Mouse (Mus musculus) brain, adult 2 months (tissue): ENCODE results near the gene Atrnl1.
"Not testable (repeated sequence)": the region's sequence is repeated elsewhere in the genome, so short reads cannot be mapped to it uniquely, and the experiment has no call there.

Experiments
- DNase-seq: peaks from one replicate; pipeline ENCODE4 v3.0.0; 2011; ENCODE audit warnings: low read depth, low spot score

The Atrnl1 gene

DNA sequence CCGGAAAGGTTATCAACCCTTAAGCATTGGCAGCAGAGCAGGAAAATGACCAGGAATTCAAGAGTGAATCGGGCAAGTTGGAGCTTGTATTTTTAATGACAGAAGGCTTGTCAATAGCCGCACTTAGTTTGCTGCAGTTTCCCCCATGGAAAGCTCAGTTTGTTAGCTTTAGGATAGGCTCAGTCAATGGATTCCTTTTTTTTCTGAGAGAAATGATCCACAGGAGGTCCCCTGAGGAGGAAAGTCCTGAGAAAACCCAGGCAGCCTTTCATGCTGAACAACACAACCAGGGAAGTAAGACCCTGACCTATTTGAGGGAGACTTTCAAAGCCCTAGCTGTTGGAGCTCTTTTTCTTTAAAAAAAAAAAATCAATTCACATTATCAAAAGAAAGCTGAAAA, 350.5 kb downstream of the Atrnl1 start:
- DNase-seq: no peak

DNA sequence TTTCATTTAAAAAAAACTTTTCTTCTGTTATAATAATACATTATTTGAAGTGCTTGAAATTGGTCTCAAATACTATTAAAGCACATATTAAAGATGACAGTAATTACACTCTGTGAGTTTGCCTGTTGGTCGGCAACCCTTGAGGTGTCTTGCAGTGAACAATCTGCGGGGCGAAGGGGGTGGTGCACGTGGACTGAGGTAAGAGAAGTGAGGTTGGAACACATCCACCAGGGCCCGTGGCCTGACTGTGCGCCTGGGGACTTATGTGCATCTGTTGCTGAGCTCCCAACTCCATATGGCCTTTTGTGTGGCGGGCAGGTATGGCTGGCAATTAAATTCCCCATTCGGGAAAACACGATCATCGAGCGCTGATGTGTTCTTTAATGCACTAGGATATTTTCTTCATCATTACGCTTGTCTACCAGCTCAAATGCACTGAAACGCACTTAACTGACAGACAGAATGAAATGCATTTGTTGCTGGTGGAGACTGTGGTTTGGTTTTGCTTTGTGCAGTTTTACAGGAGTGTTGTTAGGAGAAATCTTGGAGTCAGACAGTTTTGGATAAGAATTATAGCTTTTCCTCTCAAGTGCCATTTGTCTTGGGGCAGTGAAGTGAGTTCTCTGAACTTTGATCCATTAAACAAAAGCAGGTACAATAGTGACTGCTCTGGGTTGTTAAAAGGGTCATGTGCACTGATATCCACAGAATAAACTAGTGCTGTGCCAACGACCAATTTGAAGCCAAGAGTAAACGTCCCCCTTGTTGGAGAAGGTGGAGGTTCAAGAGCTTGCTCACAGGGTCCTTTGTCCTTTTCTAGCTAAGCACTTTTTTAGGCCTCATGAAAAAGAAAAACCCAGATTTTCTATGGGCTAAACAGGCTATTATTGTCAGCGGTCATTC, 351.2 kb downstream of the Atrnl1 start:
- DNase-seq: no peak

DNA sequence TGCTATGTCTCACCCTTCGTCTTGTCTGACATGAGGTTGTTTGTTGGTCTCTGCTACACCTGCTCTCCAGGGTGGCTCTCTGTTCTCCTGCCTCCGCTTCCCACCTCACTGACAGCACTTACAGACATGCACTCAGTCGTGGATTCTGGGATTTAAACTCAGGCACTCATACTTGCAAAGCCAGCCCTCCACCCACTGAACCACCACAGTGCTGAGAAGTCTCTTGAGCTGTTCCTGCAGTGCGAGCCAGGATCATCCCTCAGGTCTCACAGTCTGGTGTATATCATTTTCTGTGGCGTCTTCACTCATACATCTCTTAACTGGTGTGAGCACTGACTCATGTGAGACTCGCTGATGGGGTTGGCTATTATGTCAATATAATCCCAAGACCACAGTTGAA, 353.0 kb downstream of the Atrnl1 start:
- peak; percentile 50 for DNase-seq

DNA sequence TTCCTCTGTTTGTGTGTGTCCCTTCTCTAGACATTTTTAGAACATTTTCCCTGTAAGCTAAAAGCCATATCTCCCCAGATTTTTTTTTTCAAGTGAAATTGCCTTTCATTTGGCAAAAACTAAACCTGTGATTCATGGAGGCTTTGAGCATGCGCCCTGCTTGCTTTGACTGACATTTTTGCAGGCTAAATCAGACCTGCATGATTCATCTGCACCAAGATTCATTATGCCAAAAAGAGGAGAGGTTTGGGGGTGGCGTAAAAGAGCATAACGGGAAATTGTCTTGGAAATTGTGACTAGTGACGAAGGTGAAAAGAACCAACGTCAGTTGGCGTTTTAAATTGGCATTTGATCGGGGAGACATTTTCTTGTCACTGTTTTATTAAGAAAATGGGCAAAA, 358.9 kb downstream of the Atrnl1 start:
- DNase-seq: peak; percentile 91

DNA sequence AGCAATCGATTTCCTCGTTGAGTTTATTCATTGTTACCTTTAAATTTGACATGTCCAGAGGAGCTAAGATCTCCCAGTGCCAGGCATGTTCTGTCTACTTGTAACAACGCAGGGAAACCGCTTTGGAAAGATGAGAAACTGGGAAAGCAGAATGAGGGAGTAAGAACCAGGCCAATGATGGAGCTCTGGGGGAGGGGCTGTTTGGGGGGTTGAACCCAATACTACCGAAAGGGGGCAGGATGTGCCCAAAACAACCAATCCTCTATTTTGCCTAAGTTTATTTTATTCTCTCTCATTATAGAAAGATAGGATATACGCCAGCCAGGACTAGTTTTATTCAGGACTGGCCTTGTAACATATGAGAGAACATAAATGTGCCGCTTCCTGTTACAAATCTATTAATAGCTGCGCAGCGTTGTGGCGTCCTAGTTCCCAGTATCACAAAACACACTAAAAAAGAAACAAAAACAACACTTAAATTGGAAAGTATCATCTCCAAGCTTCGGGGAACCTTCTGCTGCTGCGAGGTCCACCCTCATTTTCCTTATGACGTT, 359.6 kb downstream of the Atrnl1 start:
- DNase-seq: peak; percentile 51

DNA sequence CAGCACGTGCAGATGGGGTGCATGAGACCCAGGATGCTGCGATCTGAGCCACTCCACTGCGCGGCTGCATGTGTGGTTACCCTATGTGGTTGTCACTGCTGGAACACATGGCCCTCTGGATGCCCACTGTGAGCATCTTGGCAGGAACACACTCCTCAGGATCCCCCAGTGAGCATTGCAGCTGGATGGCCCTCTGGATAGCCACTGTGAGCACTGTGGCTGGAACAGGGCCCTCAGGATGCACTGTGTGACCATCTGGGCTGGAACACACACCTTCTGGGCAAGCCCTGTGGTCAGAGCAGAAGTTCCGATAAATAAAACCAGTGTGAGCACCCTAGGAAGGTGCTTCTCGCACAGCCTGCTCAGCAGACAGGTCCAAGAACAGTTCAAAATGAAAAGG, 364.4 kb downstream of the Atrnl1 start:
- no peak for DNase-seq

DNA sequence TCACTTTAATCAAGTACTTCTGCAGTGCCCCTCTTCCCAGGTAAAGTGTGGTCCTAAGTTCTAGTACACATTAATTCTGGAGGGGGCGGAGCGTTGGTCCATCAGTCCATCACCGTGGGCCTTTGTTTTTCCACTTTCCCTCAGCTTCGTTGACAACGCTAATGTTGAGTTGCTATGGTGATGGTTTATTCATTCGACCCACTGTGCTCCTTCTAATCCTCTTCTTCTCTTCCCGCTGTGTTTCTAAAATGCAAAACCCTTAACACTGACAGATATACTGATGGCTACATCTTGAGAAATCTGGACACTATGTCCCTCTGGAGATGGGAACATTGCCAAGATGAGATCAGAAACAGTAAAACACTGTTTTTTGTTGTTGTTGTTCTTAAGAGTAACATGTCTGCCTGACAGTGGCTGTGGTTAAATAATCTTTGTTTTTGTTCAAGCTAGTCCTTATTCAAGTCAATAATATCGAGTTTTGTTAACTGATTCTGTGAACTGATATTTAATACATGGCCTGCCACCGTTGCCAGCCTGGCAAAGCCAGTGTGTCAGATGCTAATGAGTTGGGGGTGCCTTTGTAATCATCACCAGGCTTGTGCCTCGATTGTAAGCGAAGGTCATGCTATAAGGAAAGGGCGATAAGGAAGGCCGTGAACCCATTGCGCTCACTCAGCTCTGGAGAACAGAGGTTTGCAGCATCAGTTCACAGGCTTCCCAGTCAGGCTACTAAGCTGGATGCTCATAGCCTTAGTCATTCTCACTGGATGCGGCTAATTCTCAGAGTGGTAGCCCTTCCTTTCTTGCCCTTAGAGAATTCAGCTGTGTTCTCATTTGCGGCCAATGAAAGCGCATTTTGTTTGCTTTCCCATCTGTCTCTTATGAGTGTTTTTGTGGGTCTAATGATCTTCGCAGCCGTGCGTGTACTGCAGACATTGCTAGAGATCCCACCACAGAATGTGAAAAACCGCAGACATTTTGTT, 375.4 kb downstream of the Atrnl1 start:
- DNase-seq: no peak

DNA sequence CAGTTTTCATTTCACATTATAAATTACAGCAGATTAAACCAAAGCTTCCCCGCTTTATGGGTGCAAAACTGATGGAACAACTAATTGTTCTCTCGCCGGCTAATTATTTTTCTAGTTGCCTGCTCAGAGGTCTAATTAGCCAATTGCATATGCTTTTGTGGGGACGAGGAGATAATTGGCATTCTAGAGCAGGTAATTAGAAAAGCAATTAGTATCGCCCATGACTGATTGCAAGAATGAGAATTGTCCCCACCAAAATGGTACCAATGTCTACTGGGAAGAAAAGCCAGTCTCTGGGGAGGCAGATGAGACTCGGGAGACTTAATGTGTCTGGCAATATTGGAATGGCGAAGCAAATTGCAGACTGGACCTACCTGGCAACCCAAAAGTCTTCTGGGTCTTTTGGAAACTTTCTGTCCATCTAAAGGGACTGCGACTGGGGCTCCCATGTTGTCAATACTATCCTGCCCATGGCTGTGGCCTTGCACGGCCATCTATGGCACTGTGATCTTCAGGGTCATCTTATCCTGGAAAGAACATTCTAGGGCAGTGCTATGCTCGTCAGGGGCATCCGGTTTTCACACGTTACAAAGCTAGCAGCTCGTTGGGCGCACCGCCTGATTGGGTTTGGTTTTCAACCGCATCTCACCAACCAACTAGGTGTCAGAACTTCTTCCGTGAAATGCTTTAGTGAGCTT, 377.0 kb downstream of the Atrnl1 start:
- no peak for DNase-seq

DNA sequence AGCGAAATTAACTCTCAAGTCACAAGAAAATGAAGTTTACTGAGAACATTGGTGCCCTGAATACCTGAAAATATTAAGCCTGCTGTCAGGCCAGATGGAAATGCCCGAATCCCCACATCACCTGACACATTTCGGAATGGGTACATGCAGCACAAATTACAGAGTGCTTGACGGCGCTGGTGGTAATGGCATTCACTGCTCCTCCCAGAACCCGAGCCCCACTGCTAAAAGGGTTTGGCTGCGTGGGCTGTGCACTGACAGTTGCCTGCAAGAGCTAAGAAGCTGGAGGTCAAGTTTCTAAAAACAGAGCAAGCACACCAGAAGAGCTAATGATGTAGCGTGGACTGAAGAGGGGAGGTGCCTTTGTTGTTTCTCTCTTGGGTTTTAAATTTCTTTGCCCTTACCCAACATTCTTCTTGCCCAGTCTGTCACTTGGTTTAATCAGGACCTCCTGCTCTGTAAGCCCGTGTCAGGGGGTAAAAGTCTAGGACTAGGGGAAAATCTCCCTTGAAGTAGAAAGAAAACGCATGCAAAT, 377.8 kb downstream of the Atrnl1 start:
- peak; percentile 61 for DNase-seq

DNA sequence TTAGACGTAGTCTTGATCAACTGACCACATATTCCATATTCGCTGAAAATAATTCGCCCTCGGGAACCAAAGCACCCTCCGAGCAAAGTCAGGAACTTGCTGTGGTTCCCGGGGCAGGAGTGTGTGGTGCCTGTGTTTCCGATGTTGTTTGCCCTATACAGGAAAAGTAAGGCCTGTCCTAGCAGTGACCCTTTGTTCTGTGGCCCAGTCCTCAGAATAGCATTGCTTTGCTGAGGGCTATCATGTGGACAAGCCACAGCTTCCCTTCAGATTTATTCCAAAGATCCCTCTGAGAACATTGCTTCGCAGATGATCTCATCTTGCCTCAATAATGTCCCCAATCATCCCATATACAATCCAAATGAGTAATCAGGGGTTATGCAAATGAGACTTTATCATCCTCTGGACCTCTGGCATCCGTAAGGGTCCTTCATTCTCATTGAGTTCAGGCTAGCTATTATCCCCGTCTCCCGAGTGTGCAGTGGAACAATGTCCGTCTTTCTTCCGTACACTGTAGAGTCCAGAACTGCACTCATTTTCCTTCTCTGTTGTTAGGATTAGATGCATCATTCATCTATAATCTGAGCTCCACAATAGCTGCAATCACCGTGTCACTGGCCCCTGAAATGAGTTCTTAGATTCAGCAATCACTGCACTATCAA, 380.4 kb downstream of the Atrnl1 start:
- DNase-seq: no peak

DNA sequence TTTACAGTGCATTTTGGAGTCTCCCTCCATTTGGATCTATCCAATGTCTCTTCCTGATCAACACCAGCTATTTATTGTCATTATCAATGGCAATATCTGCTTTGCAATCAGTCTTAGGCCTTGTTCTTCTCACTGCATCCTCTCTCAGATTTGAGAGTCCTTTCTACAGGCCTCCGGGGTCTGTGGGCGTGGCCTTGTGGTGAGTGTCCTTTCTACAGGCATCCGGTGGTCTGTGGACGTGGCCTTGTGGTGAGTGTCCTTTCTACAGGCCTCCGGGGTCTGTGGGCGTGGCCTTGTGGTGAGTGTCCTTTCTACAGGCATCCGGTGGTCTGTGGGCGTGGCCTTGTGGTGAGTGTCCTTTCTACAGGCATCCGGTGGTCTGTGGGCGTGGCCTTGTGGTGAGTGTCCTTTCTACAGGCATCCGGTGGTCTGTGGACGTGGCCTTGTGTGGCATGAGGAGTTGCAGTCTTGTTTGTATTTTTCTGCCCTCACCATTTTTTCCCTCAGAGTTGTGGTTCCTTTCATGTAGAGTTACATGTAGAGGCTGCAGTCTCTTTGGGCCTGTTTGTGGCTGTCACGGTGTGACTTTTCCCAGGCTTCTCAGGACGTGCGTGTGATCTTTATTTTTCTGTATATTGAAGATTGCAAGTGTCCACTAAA, 383.5 kb downstream of the Atrnl1 start:
- DNase-seq: not testable (repeated sequence)

DNA sequence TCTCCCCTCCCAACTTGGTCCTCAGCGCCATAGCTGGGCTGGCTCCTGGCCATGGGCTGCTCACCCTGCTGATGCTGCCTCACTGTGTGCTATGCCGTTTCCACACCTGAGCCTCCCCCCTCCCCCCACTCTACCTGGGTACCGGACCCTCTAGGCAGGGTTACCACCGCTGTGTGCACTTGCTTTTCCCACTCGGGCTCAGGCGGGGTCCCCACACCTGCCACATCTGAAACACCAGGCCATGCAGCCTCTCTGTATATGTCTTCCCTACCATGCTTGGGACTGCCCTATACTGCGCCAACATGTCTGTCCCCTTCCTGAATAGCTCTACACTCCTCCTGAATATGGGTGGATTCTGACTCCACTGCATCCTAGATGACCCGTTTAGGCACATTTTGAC, 384.2 kb downstream of the Atrnl1 start:
- DNase-seq: no peak

DNA sequence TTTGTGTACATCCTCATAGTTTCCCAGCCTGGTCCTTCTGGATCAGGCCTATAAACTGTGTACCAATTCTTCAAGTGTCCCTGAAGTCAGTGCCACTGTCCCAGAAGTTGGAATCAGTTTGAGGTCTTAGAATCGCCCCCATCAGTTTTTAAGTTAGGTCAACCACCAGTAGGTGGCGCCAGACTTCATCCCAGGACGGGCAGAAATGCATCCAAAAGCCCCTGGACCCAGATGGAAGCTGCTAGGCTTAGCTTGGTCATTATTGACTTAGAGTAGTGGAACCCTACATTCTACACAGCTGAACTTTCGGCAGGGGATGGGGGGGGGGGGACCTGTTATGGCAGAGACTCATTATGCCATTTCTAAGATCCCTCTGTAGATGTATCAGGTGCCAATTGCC, 387.1 kb downstream of the Atrnl1 start:
- no peak for DNase-seq

DNA sequence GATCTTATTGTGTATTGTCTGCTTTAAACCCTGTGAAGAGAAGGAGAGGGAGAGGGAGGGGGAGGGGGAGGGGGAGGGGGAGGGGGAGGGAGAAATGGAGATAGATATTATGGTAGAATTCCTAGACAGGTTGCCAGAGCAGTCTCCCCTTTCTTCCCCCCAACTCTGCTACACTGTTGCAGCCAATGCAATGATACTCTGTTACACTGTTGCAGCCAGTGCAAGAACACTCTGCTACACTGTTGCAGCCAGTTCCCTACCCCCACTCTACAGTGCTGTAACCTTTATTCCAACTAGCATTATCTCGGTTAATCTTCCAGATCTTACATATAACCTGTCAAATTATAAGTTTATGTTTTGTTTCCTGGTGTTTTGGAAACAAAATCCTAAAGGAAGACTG, 400.8 kb downstream of the Atrnl1 start:
- DNase-seq: no peak

DNA sequence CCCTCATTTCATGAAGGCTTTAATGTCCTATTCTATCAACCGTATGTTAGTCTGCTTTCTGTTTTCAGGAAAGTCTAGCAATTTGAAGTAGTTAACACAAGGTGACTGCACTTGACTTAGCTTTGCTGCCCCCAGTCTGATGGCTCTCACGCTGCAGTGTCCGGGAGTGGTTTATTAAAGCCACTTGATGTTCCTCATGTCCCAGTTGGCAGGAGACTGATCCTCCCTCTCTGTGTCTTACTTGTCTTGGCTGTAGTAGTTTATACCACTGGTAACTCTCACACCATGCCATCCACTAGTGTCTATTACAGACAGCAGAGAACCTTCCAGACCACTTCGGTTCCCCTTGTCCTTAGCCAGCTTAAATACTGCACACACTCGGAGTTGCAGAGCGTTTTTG, 404.9 kb downstream of the Atrnl1 start:
- no peak for DNase-seq

DNA sequence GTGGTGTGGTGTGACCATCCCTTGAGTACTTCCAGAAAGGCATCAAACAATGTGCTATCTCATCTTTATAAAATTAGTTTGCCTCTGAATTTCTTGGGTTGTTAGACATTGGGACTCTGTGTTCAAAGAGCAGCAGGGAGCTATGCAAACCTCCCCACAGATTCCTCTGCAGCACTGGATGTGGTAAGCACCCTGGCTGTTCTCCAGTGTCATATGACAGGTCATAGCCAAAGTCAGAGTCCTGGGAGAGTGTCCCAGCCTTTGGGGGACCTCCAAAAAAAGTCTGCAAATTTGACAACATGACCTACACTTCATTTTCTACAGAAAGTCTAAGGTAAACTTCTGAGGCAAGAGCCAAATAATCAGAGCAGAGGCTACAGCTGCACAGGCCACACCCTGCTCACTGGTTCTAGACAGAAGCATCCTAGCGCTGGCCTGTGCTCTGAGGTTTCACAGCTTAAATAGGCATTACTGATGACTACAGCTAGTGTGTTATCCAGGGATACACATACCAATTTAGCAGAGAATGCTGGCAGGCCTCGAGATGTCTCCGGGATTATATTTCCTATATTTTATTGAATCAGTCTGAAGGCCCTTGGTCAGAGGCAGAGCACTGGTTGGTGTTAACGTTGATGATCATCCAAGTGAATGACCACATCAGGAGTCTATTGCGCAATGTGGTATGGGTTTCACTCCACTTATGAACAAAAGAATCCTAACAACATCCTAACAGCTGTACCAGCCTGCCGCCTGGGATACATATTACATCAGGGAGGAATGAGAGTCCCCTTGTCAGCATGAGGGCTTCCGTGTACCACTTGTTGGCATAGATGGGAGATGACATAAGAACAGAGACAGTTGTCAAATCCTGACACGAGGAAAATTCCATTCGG, 406.0 kb downstream of the Atrnl1 start:
- DNase-seq: peak; percentile 34

DNA sequence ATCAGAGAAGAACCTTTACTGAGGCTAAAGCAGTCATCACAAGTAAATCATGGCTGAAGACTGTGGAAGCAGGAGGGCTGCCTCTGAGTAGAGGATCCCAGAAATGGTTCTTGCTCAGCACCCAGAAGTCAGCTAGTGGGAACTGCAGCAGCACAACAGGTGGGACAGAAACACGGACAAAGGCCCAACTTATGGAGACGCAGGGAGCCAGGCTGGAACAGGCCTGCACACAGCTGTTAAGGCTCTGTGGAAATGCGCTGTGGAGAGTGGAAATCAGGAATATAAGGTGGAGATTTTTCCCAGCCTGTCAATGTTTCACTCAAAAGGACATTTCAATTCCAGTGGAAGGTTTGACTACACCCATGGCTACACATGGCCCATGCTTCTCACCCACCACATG, 406.6 kb downstream of the Atrnl1 start:
- DNase-seq: no peak

DNA sequence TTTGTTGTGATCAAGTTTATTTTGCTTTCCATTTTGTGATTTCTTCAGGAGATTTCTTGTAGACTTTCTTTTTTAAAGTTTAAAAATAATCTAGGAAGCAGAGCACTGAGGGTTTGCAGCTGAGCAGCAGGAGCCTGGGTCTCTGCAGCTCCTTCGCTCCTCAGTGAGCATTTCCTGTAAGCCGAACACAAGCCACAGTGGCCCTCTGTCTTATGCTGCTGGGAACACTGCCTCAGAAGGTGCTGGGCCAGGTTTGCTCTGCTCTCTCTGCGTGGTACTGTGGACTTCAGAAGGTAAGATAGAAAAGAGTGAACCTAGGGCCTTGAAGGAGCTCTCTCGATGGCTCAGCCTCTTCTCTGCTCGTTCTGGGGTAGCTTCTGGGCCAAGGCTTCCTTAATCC, 407.9 kb downstream of the Atrnl1 start:
- no peak for DNase-seq
